Mouse (Mus musculus): Measurements from ENCODE around the gene Trim25. TPM values are rescaled to one million over a fixed set of nuclear protein-coding genes. Genes with fewer than 3 reads are reported as not detected.

Gene Trim25
- polyA plus RNA-seq, 1 experiment = 47.3 TPM

- Histone ChIP-seq H3K36me3 (ENCODE audit: control insufficient read depth, insufficient read depth, low read length, poor library complexity, severe bottlenecking) (peaks cover 22% of the 10 kb centered on the region), H3K4me1 (ENCODE audit: control insufficient read depth, insufficient read depth, low read length) (peaks cover 17% of the 10 kb centered on the region), H3K9me3 (replicated peaks; ENCODE audit: control insufficient read depth, insufficient read depth, low read length, poor library complexity, severe bottlenecking) (no peaks in the 10 kb centered on the region), H3K4me3 (ENCODE audit: low read depth, low read length) (no peak overlapping the region), H3K27me3 (ENCODE audit: control insufficient read depth, insufficient read depth, low read length, poor library complexity, severe bottlenecking) (no peaks in the 10 kb centered on the region), H3K27ac (ENCODE audit: insufficient read depth, low read length) (peak overlapping the region; percentile 78), H3K9ac (ENCODE audit: low read depth, poor library complexity, severe bottlenecking) (no peak overlapping the region)
- TF ChIP-seq POLR2A (IDR thresholded peaks at IDR 0.05; ENCODE audit: insufficient read depth, low read length) (no peak), EP300 (IDR thresholded peaks at IDR 0.05; ENCODE audit: insufficient read depth, low read depth, low read length) (no peak), CTCF (IDR thresholded peaks at IDR 0.05; ENCODE audit: low read depth, low read length) (no peak)
These were observed 22.5 kb downstream of the Trim25 start for GRCm38 (mm10) chr11:89021687-89022086.

GRCm38 (mm10) chr11:89022120-89022731 is 23.1 kb downstream of the Trim25 start:
- Histone ChIP-seq H3K27ac (ENCODE audit: insufficient read depth, low read length) (peak overlapping the region; percentile 78), H3K4me1 (ENCODE audit: control insufficient read depth, insufficient read depth, low read length) (peaks cover 17% of the 10 kb centered on the region), H3K9ac (ENCODE audit: low read depth, poor library complexity, severe bottlenecking) (no peak overlapping the region), H3K4me3 (ENCODE audit: low read depth, low read length) (no peak overlapping the region), H3K36me3 (ENCODE audit: control insufficient read depth, insufficient read depth, low read length, poor library complexity, severe bottlenecking) (peaks cover 18% of the 10 kb centered on the region), H3K9me3 (replicated peaks; ENCODE audit: control insufficient read depth, insufficient read depth, low read length, poor library complexity, severe bottlenecking) (no peaks in the 10 kb centered on the region), H3K27me3 (ENCODE audit: control insufficient read depth, insufficient read depth, low read length, poor library complexity, severe bottlenecking) (no peaks in the 10 kb centered on the region)
- TF ChIP-seq EP300 (IDR thresholded peaks at IDR 0.05; ENCODE audit: insufficient read depth, low read depth, low read length) = no peak

DNA sequence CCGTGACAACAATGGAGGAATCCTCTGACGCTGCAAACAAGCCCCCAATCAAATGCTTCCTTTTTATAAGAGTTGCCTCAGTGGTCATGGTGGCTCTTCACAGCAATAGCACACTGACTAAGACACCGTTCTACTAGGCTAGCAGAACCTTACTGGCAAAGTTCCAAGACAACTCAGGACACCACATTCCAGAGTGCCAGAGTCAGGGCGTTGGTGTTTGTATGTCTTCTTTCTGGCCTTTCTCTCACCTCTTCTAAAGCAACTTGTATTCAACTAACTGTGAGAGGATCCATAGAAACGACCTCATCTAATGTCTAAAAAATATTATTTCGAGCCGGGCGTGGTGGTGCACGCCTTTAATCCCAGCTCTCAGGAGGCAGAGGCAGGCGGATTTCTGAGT is 24.3 kb downstream of the Trim25 start:
- no peak for TF ChIP-seq CTCF (IDR thresholded peaks at IDR 0.05; ENCODE audit: low read depth, low read length)
- no peak for TF ChIP-seq EP300 (IDR thresholded peaks at IDR 0.05; ENCODE audit: insufficient read depth, low read depth, low read length)
- TF ChIP-seq POLR2A (IDR thresholded peaks at IDR 0.05; ENCODE audit: insufficient read depth, low read length) = no peak
- Histone ChIP-seq H3K27ac (ENCODE audit: insufficient read depth, low read length) (no peak overlapping the region), H3K36me3 (ENCODE audit: control insufficient read depth, insufficient read depth, low read length, poor library complexity, severe bottlenecking) (peaks cover 8% of the 10 kb centered on the region), H3K4me3 (ENCODE audit: low read depth, low read length) (no peak overlapping the region), H3K27me3 (ENCODE audit: control insufficient read depth, insufficient read depth, low read length, poor library complexity, severe bottlenecking) (no peaks in the 10 kb centered on the region), H3K9me3 (replicated peaks; ENCODE audit: control insufficient read depth, insufficient read depth, low read length, poor library complexity, severe bottlenecking) (no peaks in the 10 kb centered on the region), H3K9ac (ENCODE audit: low read depth, poor library complexity, severe bottlenecking) (no peak overlapping the region), H3K4me1 (ENCODE audit: control insufficient read depth, insufficient read depth, low read length) (peaks cover 22% of the 10 kb centered on the region)

DNA sequence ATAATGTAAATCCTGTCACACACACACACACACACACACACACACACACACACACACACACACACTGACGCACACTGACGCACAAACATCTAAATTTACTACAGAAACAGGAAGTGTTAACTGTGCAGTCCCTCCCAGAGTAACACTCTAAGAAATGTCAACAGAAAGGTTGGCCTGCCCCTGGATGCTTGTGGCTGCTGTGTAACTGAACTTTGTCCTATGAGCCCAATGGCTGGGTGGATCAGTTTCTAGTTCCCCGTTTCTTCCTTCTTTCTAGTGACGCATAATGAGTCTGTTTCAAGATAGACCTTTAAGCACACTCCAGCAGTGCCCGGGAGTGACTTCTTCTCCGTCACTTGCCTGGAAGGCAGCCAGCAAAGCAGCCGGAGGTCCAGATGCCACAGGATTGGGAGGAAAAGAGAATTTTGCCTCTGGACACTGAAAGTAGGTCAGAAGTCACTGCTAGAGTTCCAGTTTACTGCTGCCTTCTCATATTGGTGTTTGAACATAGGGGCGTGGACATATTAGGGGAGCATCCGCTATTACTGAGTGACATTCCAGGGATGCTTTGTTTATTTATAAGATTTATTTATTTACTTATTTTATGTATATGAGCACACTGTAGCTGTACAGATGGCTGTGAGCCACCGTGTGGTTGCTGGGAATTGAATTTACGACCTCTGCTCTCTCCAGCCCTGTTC is 25.2 kb downstream of the Trim25 start:
- TF ChIP-seq CTCF (IDR thresholded peaks at IDR 0.05; ENCODE audit: low read depth, low read length) (no peak), EP300 (IDR thresholded peaks at IDR 0.05; ENCODE audit: insufficient read depth, low read depth, low read length) (no peak), POLR2A (IDR thresholded peaks at IDR 0.05; ENCODE audit: insufficient read depth, low read length) (no peak)
- Histone ChIP-seq H3K27ac (ENCODE audit: insufficient read depth, low read length) (no peak overlapping the region), H3K9me3 (replicated peaks; ENCODE audit: control insufficient read depth, insufficient read depth, low read length, poor library complexity, severe bottlenecking) (no peaks in the 10 kb centered on the region), H3K36me3 (ENCODE audit: control insufficient read depth, insufficient read depth, low read length, poor library complexity, severe bottlenecking) (peaks cover 1% of the 10 kb centered on the region; the same call in 1 of the 2 replicates), H3K4me3 (ENCODE audit: low read depth, low read length) (no peak overlapping the region), H3K4me1 (ENCODE audit: control insufficient read depth, insufficient read depth, low read length) (peaks cover 20% of the 10 kb centered on the region), H3K9ac (ENCODE audit: low read depth, poor library complexity, severe bottlenecking) (no peak overlapping the region), H3K27me3 (ENCODE audit: control insufficient read depth, insufficient read depth, low read length, poor library complexity, severe bottlenecking) (no peaks in the 10 kb centered on the region)

DNA sequence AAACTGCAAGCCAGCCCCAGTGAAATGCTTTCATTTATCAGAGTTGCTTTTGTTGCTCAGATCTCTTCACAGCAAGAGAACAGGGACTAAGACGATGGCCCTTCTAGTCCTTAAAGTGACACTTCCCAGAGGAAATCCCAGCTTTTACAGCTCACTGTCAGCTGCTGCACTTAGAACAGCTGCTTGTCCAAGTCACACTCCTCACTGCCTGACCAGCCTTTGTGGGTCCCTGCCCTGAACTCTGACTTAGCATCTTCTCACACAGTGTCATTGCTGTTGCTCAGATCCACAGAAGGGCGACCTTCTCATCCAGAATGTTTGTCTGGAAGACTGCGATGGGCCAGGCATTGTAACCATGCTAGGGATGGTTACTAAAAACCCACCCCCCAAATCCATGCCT is 26.4 kb downstream of the Trim25 start:
- no peaks in the 10 kb centered on the region for H3K27me3 ChIP-seq (ENCODE audit: control insufficient read depth, insufficient read depth, low read length, poor library complexity, severe bottlenecking)

DNA sequence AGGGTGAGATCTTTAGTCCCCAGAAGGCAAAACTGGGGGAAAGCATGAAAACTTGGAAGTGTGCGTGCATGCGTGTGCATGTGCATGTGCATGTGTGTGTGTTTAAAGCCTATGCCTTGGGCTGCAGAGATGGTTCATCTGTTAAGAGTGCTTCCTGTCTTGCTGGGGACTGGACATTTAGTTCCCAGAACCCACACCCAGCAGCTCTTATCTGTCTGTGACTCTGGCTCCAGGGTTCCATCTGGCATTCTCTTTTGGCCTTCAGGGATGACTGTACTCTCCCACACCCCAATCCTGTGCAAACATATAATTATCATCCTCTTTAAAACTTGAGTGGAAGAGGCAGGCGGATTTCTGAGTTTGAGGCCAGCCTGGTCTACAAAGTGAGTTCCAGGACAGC is 26.9 kb downstream of the Trim25 start:
- no peak overlapping the region for H3K4me3 ChIP-seq (ENCODE audit: low read depth, low read length)
- TF ChIP-seq POLR2A (IDR thresholded peaks at IDR 0.05; ENCODE audit: insufficient read depth, low read length) (no peak), CTCF (IDR thresholded peaks at IDR 0.05; ENCODE audit: low read depth, low read length) (no peak), EP300 (IDR thresholded peaks at IDR 0.05; ENCODE audit: insufficient read depth, low read depth, low read length) (no peak)
- H3K27me3 ChIP-seq (ENCODE audit: control insufficient read depth, insufficient read depth, low read length, poor library complexity, severe bottlenecking) = no peaks in the 10 kb centered on the region
- no peak overlapping the region for H3K27ac ChIP-seq (ENCODE audit: insufficient read depth, low read length)
- peaks cover 19% of the 10 kb centered on the region for H3K4me1 ChIP-seq (ENCODE audit: control insufficient read depth, insufficient read depth, low read length)
- no peaks in the 10 kb centered on the region for H3K9me3 ChIP-seq (replicated peaks; ENCODE audit: control insufficient read depth, insufficient read depth, low read length, poor library complexity, severe bottlenecking)
- no peak overlapping the region for H3K9ac ChIP-seq (ENCODE audit: low read depth, poor library complexity, severe bottlenecking)
- no peaks in the 10 kb centered on the region for H3K36me3 ChIP-seq (ENCODE audit: control insufficient read depth, insufficient read depth, low read length, poor library complexity, severe bottlenecking)

More for the DNA sequence above, 26.4 kb downstream of the Trim25 start:
- Histone ChIP-seq H3K4me3 (ENCODE audit: low read depth, low read length) (no peak overlapping the region), H3K9ac (ENCODE audit: low read depth, poor library complexity, severe bottlenecking) (no peak overlapping the region), H3K27ac (ENCODE audit: insufficient read depth, low read length) (no peak overlapping the region), H3K9me3 (replicated peaks; ENCODE audit: control insufficient read depth, insufficient read depth, low read length, poor library complexity, severe bottlenecking) (no peaks in the 10 kb centered on the region), H3K36me3 (ENCODE audit: control insufficient read depth, insufficient read depth, low read length, poor library complexity, severe bottlenecking) (no peaks in the 10 kb centered on the region), H3K4me1 (ENCODE audit: control insufficient read depth, insufficient read depth, low read length) (peaks cover 21% of the 10 kb centered on the region)
- TF ChIP-seq POLR2A (IDR thresholded peaks at IDR 0.05; ENCODE audit: insufficient read depth, low read length) (no peak), CTCF (IDR thresholded peaks at IDR 0.05; ENCODE audit: low read depth, low read length) (no peak), EP300 (IDR thresholded peaks at IDR 0.05; ENCODE audit: insufficient read depth, low read depth, low read length) (no peak)

Measured in ES-Bruce4 (cell line).